Mouse (Mus musculus): ENCODE measurements around the gene Zfp750.

Gene Zfp750

DNA sequence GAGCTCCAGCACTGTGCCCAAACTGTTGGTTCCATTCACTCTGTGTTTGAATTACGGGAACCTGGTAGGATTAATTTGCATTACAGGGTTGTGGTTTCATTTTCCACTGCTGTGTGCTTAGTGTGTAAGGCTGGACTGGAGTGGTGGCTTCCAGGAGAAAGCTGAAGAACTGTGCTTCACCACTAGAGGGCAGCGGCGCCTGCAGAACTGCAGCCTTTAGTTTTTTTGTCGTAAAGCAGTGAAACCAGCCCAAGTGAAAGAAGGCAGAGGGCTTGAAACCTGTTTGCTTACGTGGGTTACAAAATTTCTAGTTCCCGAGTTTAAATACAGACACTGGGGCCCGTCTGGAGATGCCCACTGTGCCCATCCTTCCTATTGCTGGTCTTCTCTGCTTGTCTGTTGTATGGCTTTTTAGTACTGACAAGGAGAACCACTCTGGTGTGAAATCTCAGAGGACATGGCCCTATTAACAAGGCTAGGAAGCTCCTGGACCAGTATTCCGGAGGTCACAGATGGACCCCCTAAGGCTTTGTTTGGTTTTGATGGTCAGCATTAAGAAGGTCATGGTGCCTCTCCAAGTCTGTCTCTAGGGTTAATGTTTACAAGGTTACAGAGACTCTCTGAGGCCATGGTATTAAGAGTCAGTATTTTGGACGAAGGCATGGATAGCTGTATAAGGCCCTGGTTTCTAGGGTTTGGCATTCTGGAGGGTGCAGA is 43.3 kb downstream of the Zfp750 start:
- peak; percentile 53 to 60 for DNase-seq (ENCODE audit: low spot score in 2 of 2)

DNA sequence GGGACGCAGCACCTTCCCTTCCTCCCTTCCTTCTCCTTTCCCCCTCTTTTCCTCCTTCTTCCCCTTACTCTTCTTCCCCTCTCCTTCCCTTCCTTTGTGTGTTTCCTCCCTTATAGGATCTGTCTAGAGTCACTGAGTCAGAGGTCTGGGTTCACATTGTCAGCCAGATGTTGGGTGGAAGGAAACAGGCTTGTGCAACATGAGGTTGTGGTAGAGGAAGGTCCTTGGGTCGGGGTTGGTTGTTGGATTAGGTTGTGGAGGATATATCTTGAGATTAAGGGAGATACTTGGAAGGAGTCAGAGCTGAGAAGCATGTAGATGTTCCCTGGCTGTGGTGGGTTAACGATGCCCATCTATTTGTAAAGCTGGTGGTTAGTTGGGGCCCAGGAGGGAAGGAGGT is 44.3 kb downstream of the Zfp750 start:
- no peak for DNase-seq (ENCODE audit: low spot score in 2 of 2)

DNA sequence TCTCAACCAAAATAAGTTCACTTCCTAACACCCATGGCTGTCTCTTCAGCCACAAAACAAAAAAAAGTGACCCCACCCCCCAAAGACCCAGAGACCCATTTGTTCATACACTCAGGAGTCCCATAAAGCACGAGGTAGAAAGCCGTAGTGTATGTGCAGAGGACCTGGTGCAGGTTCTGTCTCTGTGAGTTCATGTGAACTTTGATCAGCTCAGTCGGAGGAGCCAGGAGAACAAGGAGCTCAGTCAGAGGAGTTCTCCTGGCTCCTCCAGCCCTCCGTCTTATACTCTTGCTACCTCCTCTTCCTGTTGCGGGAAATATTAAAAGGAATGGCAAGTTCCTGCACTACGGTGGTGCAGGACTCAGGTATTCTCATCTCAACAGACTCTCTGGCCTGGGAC is 51.7 kb downstream of the Zfp750 start:
- no peak for DNase-seq (ENCODE audit: low spot score in 2 of 2)
